Mouse (Mus musculus) thymus, adult 2 months (tissue): ENCODE data around the gene D930007J09Rik. TPM values are rescaled to one million over a fixed set of nuclear protein-coding genes. Genes with fewer than 3 reads are reported as not detected.

ENCODE experiments used
- DNase-seq: peaks from one replicate; pipeline ENCODE4 v3.0.0; 2021
- H3K27ac ChIP-seq: fragments of 200-500 bp; 2 replicates; pipeline ENCODE4 v1.5.1; 2012; ENCODE audit warnings: low read length, control low read depth; ENCODE audit not compliant: control insufficient read depth, insufficient read depth
- H3K27me3 ChIP-seq: fragments of 200-500 bp; 2 replicates; pipeline ENCODE4 v1.6.1; 2012; ENCODE audit warnings: mild to moderate bottlenecking, low read length, moderate library complexity, mixed read lengths; ENCODE audit not compliant: control insufficient read depth, insufficient read depth
- H3K36me3 ChIP-seq: fragments of 200-500 bp; 2 replicates; pipeline ENCODE4 v1.6.1; 2012; ENCODE audit warnings: mild to moderate bottlenecking, low read length, moderate library complexity; ENCODE audit not compliant: control insufficient read depth, insufficient read depth
- H3K4me1 ChIP-seq: fragments of 200-500 bp; replicated peaks from 2 replicates; pipeline ENCODE4 v1.6.1; 2012; ENCODE audit warnings: low read length; ENCODE audit not compliant: control insufficient read depth, insufficient read depth
- H3K4me3 ChIP-seq: fragments of 200-500 bp; 2 replicates; pipeline ENCODE4 v1.5.1; 2012; ENCODE audit warnings: mild to moderate bottlenecking, low read length, control low read depth, moderate library complexity; ENCODE audit not compliant: control insufficient read depth, insufficient read depth
- CTCF ChIP-seq: fragments of 200-500 bp; IDR thresholded peaks from 2 replicates; pipeline ENCODE4 v1.5.1; 2012; ENCODE audit warnings: mild to moderate bottlenecking, control low read depth, low read length, moderate library complexity, borderline replicate concordance; ENCODE audit not compliant: control insufficient read depth, poor library complexity, insufficient read depth; ENCODE audit errors: extremely low read depth
- POLR2A ChIP-seq: fragments of 200-500 bp; IDR thresholded peaks from 2 replicates; pipeline ENCODE4 v1.6.1; 2012; ENCODE audit warnings: mild to moderate bottlenecking, low read length, control low read depth, moderate library complexity; ENCODE audit not compliant: control insufficient read depth, poor library complexity, insufficient read depth; ENCODE audit errors: extremely low read depth
- WGBS: fragments of 180-500 bp; shearing (Covaris S2); methylation state at CpG from one replicate; pipeline ENCODE4 v1.1.7; 2018; 5-methylcytosine and 5-hydroxymethylcytosine counted together
- polyA plus RNA-seq: library from polyadenylated mRNA; depleted of rRNA; stranded (reverse); fragments of >200 nt; gene quantifications from 2 replicates; pipeline ENCODE4 v1.2.3, GENCODE M21; 2012

D930007J09Rik gene
- polyA plus RNA-seq, 1 experiment = not detected

GRCm38 (mm10) chr13:32846221-32846620 is 43.6 kb upstream of the D930007J09Rik start:
- no peak for DNase-seq
- Histone ChIP-seq H3K4me1 (peaks cover 6% of the 10 kb centered on the region; the same call in 1 of the 2 replicates), H3K4me3 (no peak overlapping the region), H3K27ac (no peak overlapping the region), H3K27me3 (no peaks in the 10 kb centered on the region), H3K36me3 (no peaks in the 10 kb centered on the region)
- no peak for TF ChIP-seq POLR2A

GRCm38 (mm10) chr13:32841349-32841748 is 38.7 kb upstream of the D930007J09Rik start:
- Histone ChIP-seq H3K4me3 (no peak overlapping the region), H3K27ac (no peak overlapping the region), H3K4me1 (no peaks in the 10 kb centered on the region), H3K27me3 (no peaks in the 10 kb centered on the region), H3K36me3 (no peaks in the 10 kb centered on the region)
- 93% methylated on average over 3 of the region's 3 CpGs for WGBS
- TF ChIP-seq CTCF (no peak), POLR2A (no peak)
- no peak for DNase-seq

GRCm38 (mm10) chr13:32839314-32839713 is 36.7 kb upstream of the D930007J09Rik start:
- peaks cover 2% of the 10 kb centered on the region; the same call in 1 of the 2 replicates for H3K4me1 ChIP-seq
- H3K27ac ChIP-seq = no peak overlapping the region
- no peak for DNase-seq
- TF ChIP-seq POLR2A (no peak), CTCF (no peak)
- H3K4me3 ChIP-seq = no peak overlapping the region
- no peaks in the 10 kb centered on the region for H3K27me3 ChIP-seq
- WGBS = 9% methylated on average over 1 of the region's 1 CpGs
- no peaks in the 10 kb centered on the region for H3K36me3 ChIP-seq

GRCm38 (mm10) chr13:32834513-32834912 is 31.9 kb upstream of the D930007J09Rik start:
- peaks cover 17% of the 10 kb centered on the region for H3K4me1 ChIP-seq
- WGBS = 86% methylated on average over 5 of the region's 5 CpGs
- DNase-seq = no peak
- no peaks in the 10 kb centered on the region for H3K36me3 ChIP-seq
- H3K27me3 ChIP-seq = no peaks in the 10 kb centered on the region
- H3K4me3 ChIP-seq = no peak overlapping the region
- no peak for TF ChIP-seq CTCF
- no peak for TF ChIP-seq POLR2A
- no peak overlapping the region for H3K27ac ChIP-seq

- no peak for TF ChIP-seq POLR2A
- TF ChIP-seq CTCF = no peak
- Histone ChIP-seq H3K27ac (no peak overlapping the region), H3K4me3 (no peak overlapping the region), H3K27me3 (no peaks in the 10 kb centered on the region), H3K36me3 (no peaks in the 10 kb centered on the region), H3K4me1 (peaks cover 17% of the 10 kb centered on the region)
- WGBS = 10% methylated on average over 6 of the region's 6 CpGs
- peak; percentile 15 for DNase-seq
Measured at GRCm38 (mm10) chr13:32833237-32833636, 30.6 kb upstream of the D930007J09Rik start.

- Histone ChIP-seq H3K4me1 (peaks cover 17% of the 10 kb centered on the region), H3K4me3 (no peak overlapping the region), H3K36me3 (no peaks in the 10 kb centered on the region), H3K27me3 (no peaks in the 10 kb centered on the region), H3K27ac (no peak overlapping the region)
- 35% methylated on average over 3 of the region's 3 CpGs for WGBS
- DNase-seq = no peak
- TF ChIP-seq POLR2A = no peak
- no peak for TF ChIP-seq CTCF
Measured at GRCm38 (mm10) chr13:32832776-32833175, 30.1 kb upstream of the D930007J09Rik start.
